Mouse (Mus musculus) liver, embryonic 12.5 days (tissue): ENCODE data around the gene Muc5ac. TPM values are rescaled to one million over a fixed set of nuclear protein-coding genes. Genes with fewer than 3 reads are reported as not detected.
A peak's percentile ranks its signal among the peaks of the same experiment; 100 is the strongest.

Experiments used
- ATAC-seq: fragments of 200-750 bp; cut with Nextera tagmentation; 2 replicates; pipeline ENCODE4 v1.8.0; 2017; ENCODE audit warnings: moderate number of reproducible peaks, mild to moderate bottlenecking, moderate library complexity
- H3K27ac ChIP-seq: fragments of 300-500 bp; sonication (generic); 2 replicates; pipeline ENCODE4 v1.5.1; 2016; ENCODE audit warnings: mild to moderate bottlenecking
- H3K27me3 ChIP-seq: fragments of 300-500 bp; sonication (generic); replicated peaks from 2 replicates; pipeline ENCODE4 v1.6.1; 2016; ENCODE audit warnings: mild to moderate bottlenecking, moderate library complexity
- H3K36me3 ChIP-seq: fragments of 300-500 bp; sonication (generic); 2 replicates; pipeline ENCODE4 v1.6.1; 2016; ENCODE audit warnings: mild to moderate bottlenecking, moderate library complexity
- H3K4me1 ChIP-seq: fragments of 300-500 bp; sonication (generic); 2 replicates; pipeline ENCODE4 v1.6.1; 2016
- H3K4me2 ChIP-seq: fragments of 300-500 bp; sonication (generic); 2 replicates; pipeline ENCODE4 v1.6.1; 2016; ENCODE audit warnings: mild to moderate bottlenecking, moderate library complexity
- H3K4me3 ChIP-seq: fragments of 300-500 bp; sonication (generic); 2 replicates; pipeline ENCODE4 v1.5.1; 2016; ENCODE audit warnings: mild to moderate bottlenecking, moderate library complexity
- H3K9ac ChIP-seq: fragments of 300-500 bp; sonication (generic); 2 replicates; pipeline ENCODE4 v1.6.1; 2016; ENCODE audit warnings: mild to moderate bottlenecking, moderate library complexity
- H3K9me3 ChIP-seq: fragments of 300-500 bp; sonication (generic); replicated peaks from 2 replicates; pipeline ENCODE4 v1.6.1; 2016; ENCODE audit warnings: mild to moderate bottlenecking, moderate library complexity
- WGBS: fragments of 180-500 bp; shearing (Covaris S2); methylation state at CpG from one replicate; pipeline ENCODE4 v1.1.7; 2016; ENCODE audit not compliant: insufficient replicate concordance; 5-methylcytosine and 5-hydroxymethylcytosine counted together
- polyA plus RNA-seq: library from polyadenylated mRNA; unstranded; fragments of >200 nt; fragmentation: Nextera tagmentation; extraction: Ambion mirVana; gene quantifications from 2 replicates; pipeline ENCODE4 v1.2.1, GENCODE M21; 2016

Muc5ac gene
- not detected in 2 replicates for polyA plus RNA-seq

DNA sequence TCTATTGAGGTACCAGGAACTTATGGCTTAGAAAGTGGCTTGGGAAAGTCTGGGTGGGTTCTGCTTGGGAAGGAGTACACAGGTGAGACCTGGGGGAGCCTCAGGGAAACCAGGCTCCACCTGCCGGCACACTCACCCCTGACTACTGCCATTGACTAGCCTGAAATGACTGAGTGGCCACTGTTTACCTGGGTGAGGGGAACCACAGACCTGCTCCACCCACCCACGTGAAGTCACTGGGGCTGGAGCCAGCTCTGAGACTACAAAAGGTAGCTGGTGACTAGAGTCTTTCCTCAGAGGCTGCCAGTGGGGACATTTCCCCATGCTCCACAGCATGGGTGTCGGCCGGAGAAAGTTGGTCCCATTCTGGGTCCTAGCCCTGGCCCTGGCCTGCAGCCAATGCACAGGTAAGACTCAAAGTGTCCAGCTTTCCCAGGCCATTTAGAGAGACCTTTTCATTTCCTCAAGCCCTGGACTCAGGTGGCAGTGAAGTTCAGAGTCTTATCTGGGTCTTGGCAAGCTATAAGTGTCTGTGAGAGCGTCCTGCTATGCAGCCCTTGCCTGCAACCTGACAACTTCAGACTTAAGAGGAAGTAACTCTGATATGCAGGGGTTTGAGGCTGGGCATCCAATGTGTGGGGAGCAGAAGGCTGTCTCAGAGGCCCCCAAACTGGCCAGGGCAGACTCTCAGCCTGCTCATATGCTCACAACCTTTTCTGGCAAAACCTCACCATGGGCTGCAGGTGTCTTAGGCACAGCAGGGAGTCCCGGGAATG, at the start of gene Muc5ac:
Gene Muc5ac (plus strand): TSS at position 296 of the 776 bp plus-strand sequence.
- Histone ChIP-seq H3K9me3 (no peaks in the 10 kb centered on the region), H3K4me3 (no peak within 1 kb of the TSS), H3K9ac (no peak within 1 kb of the TSS), H3K4me1 (no peaks in the 10 kb centered on the region), H3K27ac (no peak within 1 kb of the TSS), H3K36me3 (no peaks in the 10 kb centered on the region), H3K4me2 (no peak within 1 kb of the TSS), H3K27me3 (peaks cover 45% of the 10 kb centered on the region; the same call in 1 of the 2 replicates)
- 60% methylated on average over 6 of the region's 6 CpGs for WGBS
- ATAC-seq, result no peak

GRCm38 (mm10) chr7:141747451-141748100, 41.2 kb upstream of the Muc5ac start:
- Histone ChIP-seq H3K36me3 (no peaks in the 10 kb centered on the region), H3K4me2 (no peak overlapping the region), H3K4me3 (no peak overlapping the region), H3K9ac (no peak overlapping the region), H3K4me1 (no peaks in the 10 kb centered on the region), H3K9me3 (no peaks in the 10 kb centered on the region), H3K27me3 (no peaks in the 10 kb centered on the region), H3K27ac (no peak overlapping the region)
- no peak for ATAC-seq
- 75% methylated on average over 7 of the region's 7 CpGs for WGBS

DNA sequence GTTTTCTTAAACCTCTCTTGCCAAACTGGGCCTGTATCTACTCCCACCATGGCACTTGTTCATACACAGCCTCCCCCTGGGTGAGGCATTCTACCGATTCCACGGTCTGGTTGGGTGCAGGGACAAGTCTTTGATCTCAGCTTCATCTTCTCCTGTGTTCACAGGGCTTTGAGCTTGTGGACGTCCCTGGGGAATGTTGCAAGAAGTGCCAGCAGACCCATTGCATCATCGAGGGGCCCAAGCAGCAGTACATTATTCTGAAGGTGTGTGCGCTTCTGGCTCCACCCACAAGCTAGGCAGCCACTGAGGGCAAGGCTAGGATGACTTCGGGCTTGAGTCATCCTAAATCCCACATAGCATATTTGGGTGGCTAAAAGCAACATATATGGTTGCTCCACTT, 36.3 kb upstream of the Muc5ac start:
- peaks cover 35% of the 10 kb centered on the region for H3K27me3 ChIP-seq
- 58% methylated on average over 6 of the region's 6 CpGs for WGBS

GRCm38 (mm10) chr7:141755831-141756230, 32.9 kb upstream of the Muc5ac start:
- 0 out of 2 replicates have a peak, but pooled peaks have one; percentile 24 for ATAC-seq

More for the DNA sequence above, 36.3 kb upstream of the Muc5ac start:
- no peaks in the 10 kb centered on the region for H3K36me3 ChIP-seq
- no peak for ATAC-seq
- no peak overlapping the region for H3K4me2 ChIP-seq
- H3K9ac ChIP-seq, result no peak overlapping the region
- no peaks in the 10 kb centered on the region for H3K9me3 ChIP-seq
- H3K27ac ChIP-seq, result no peak overlapping the region
- H3K4me3 ChIP-seq, result no peak overlapping the region
- H3K4me1 ChIP-seq, result no peaks in the 10 kb centered on the region

GRCm38 (mm10) chr7:141758291-141758690, 30.5 kb upstream of the Muc5ac start:
- no peak overlapping the region for H3K4me3 ChIP-seq
- no peaks in the 10 kb centered on the region for H3K9me3 ChIP-seq
- ATAC-seq, result no peak
- no peak overlapping the region for H3K27ac ChIP-seq
- no peak overlapping the region for H3K4me2 ChIP-seq
- H3K4me1 ChIP-seq, result no peaks in the 10 kb centered on the region
- no peaks in the 10 kb centered on the region for H3K36me3 ChIP-seq
- H3K27me3 ChIP-seq, result peaks cover 64% of the 10 kb centered on the region
- no peak overlapping the region for H3K9ac ChIP-seq
- 31% methylated on average over 4 of the region's 4 CpGs for WGBS

More at GRCm38 (mm10) chr7:141755831-141756230, 32.9 kb upstream of the Muc5ac start:
- Histone ChIP-seq H3K4me1 (no peaks in the 10 kb centered on the region), H3K36me3 (no peaks in the 10 kb centered on the region), H3K9me3 (no peaks in the 10 kb centered on the region), H3K4me3 (no peak overlapping the region), H3K27ac (no peak overlapping the region), H3K4me2 (no peak overlapping the region), H3K27me3 (peaks cover 47% of the 10 kb centered on the region), H3K9ac (no peak overlapping the region)
- 47% methylated on average over 4 of the region's 4 CpGs for WGBS

GRCm38 (mm10) chr7:141770521-141770920, 18.3 kb upstream of the Muc5ac start:
- Histone ChIP-seq H3K27ac (peak overlapping the region; percentile 79), H3K9me3 (no peaks in the 10 kb centered on the region), H3K4me1 (peaks cover 76% of the 10 kb centered on the region), H3K27me3 (peaks cover 31% of the 10 kb centered on the region), H3K4me2 (peak overlapping the region; percentile 69), H3K4me3 (no peak overlapping the region), H3K9ac (peak overlapping the region; percentile 49), H3K36me3 (no peaks in the 10 kb centered on the region)
- peak; percentile 49 for ATAC-seq
- WGBS, result 47% methylated on average over 3 of the region's 3 CpGs

DNA sequence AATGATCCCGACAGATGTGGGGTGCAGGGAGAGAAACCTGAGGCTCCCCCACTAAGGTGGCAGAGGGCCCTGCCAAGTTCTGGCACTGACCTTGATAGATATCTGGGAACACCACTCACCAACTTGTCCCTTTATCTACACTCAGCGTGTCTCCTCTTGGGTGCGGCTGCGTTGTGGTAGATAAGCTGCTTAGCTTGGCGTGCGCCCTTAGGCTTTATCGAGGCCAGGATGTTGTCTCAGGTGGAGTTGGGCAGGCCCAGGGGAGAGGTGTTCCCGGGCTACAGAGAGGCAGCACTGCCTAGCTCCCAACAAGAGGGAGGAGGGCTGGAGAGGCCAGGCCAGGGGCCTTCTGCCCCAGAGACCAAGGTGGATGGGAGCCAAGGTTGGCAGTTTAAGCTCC, 17.8 kb upstream of the Muc5ac start:
- Histone ChIP-seq H3K36me3 (no peaks in the 10 kb centered on the region), H3K4me1 (peaks cover 81% of the 10 kb centered on the region), H3K9me3 (no peaks in the 10 kb centered on the region), H3K27ac (peak overlapping the region; percentile 90), H3K4me2 (peak overlapping the region; percentile 69), H3K4me3 (peak overlapping the region; percentile 22; the same call in 1 of the 2 replicates), H3K27me3 (peaks cover 36% of the 10 kb centered on the region), H3K9ac (peak overlapping the region; percentile 64)
- WGBS, result 19% methylated on average over 8 of the region's 8 CpGs
- ATAC-seq, result peak; percentile 99

DNA sequence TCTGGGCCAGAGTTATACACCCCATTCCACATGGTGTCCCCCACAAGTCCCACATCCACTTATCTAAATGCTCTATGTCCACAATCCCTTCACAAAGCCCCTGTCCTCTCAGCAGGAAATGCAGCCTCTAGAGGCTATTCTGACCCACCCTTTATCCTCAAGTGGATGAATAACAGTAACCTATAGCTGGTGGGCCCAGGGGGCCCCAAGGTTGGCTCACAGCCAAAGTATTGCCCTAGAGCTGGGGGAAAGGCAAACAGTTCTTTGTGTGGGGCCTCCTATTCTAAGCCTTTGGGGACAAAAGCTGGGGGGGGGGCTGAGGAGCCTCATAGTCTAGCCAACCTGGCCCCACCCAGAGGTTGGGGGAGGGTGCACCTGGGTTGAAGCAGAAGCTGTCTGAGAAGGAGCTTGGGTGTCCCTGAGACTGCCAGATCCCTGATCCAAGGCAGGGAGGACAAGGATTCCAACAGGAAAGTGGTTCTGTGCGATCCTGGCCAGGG, 16.7 kb upstream of the Muc5ac start:
- Histone ChIP-seq H3K27ac (peak overlapping the region; percentile 90), H3K36me3 (no peaks in the 10 kb centered on the region), H3K9ac (peak overlapping the region; percentile 64), H3K9me3 (no peaks in the 10 kb centered on the region), H3K27me3 (peaks cover 34% of the 10 kb centered on the region), H3K4me3 (no peak overlapping the region), H3K4me1 (peaks cover 75% of the 10 kb centered on the region), H3K4me2 (no peak overlapping the region; the same call in 1 of the 2 replicates)
- no peak for ATAC-seq
- 63% methylated on average over 1 of the region's 1 CpGs for WGBS

GRCm38 (mm10) chr7:141774855-141775254, 13.9 kb upstream of the Muc5ac start:
- Histone ChIP-seq H3K4me3 (no peak overlapping the region), H3K4me2 (no peak overlapping the region), H3K9me3 (no peaks in the 10 kb centered on the region), H3K9ac (no peak overlapping the region), H3K27ac (no peak overlapping the region), H3K4me1 (peaks cover 66% of the 10 kb centered on the region), H3K27me3 (peaks cover 52% of the 10 kb centered on the region), H3K36me3 (no peaks in the 10 kb centered on the region)
- no peak for ATAC-seq
- WGBS, result 32% methylated on average over 2 of the region's 2 CpGs

- ATAC-seq, result no peak
- Histone ChIP-seq H3K27me3 (peaks cover 64% of the 10 kb centered on the region), H3K4me3 (no peak overlapping the region), H3K27ac (no peak overlapping the region), H3K9ac (no peak overlapping the region), H3K4me2 (no peak overlapping the region), H3K36me3 (no peaks in the 10 kb centered on the region), H3K4me1 (peaks cover 52% of the 10 kb centered on the region), H3K9me3 (no peaks in the 10 kb centered on the region)
- WGBS, result 65% methylated on average over 5 of the region's 5 CpGs
Observed at GRCm38 (mm10) chr7:141776199-141776598, 12.6 kb upstream of the Muc5ac start.

GRCm38 (mm10) chr7:141794251-141794650, 5.5 kb downstream of the Muc5ac start:
- Histone ChIP-seq H3K36me3 (no peaks in the 10 kb centered on the region), H3K9ac (no peak overlapping the region), H3K4me3 (no peak overlapping the region), H3K4me2 (no peak overlapping the region), H3K4me1 (no peaks in the 10 kb centered on the region), H3K27ac (no peak overlapping the region), H3K27me3 (peaks cover 7% of the 10 kb centered on the region), H3K9me3 (peaks cover 11% of the 10 kb centered on the region)
- WGBS, result 64% methylated on average over 1 of the region's 1 CpGs
- no peak for ATAC-seq

- no peaks in the 10 kb centered on the region for H3K4me1 ChIP-seq
Observed at GRCm38 (mm10) chr7:141803206-141803605, 14.4 kb downstream of the Muc5ac start.

More at GRCm38 (mm10) chr7:141803206-141803605, 14.4 kb downstream of the Muc5ac start:
- 71% methylated on average over 7 of the region's 7 CpGs for WGBS
- Histone ChIP-seq H3K9me3 (peaks cover under 1% of the 10 kb centered on the region; the same call in 1 of the 2 replicates), H3K4me3 (no peak overlapping the region), H3K36me3 (no peaks in the 10 kb centered on the region), H3K4me2 (no peak overlapping the region), H3K9ac (no peak overlapping the region), H3K27me3 (peaks cover 16% of the 10 kb centered on the region; the same call in 1 of the 2 replicates), H3K27ac (no peak overlapping the region)
- no peak for ATAC-seq
